ENCODE assay signal across 8 mouse cellular contexts in the genomic region with DNA sequence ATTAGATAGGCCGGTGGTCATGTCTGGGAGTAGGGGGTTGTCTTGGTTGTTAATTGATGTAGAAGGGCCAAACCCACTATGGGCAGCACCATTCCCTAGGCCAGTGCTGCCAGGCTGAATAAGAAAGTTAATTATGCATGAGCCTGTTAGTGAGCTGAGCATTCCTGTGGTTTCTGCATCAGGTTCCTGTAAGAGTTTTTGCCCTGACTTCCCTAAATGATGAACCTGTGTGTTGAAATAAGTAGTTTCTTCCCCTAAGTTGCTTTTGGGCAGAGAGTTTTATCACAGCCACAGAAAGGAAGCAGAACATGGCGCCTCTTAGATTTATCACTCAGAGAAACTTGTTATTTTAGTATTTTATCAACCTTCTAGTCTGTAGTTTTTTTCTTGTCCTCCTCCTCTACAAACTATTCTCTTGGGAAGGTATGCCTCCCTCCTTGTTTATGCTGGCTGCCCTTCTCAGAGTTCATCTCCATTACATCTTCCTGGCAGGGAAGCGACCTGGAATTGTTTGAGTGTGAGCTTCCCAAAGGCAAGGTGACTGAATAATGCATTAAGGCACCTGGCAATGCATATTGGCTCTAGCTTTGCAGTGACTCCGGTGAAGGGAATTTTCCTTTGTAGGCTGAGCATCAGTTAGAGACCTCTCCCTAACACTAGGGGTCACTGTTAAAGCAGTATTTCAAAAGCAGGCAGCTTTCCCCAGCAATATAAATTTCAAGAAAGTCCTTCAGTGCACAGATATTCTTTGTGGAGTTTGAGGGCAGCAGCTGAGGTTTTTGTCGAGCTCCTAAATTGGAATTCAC. TPM values are rescaled to one million over a fixed set of nuclear protein-coding genes. Genes with fewer than 3 reads are reported as not detected.
DNase-seq lines count a peak whose midpoint lies in the region; ATAC-seq lines count a peak whose summit lies in the region.

No protein-coding gene starts in this region.

- H3K9me3 ChIP-seq in midbrain, embryonic 14.5 days (ENCODE audit: control insufficient read depth, low read length): no peaks in the 10 kb centered on the region
- no peaks in the 10 kb centered on the region for H3K9me3 ChIP-seq in midbrain, embryonic 11.5 days (ENCODE audit: control insufficient read depth, low read length)
- H3K9me3 ChIP-seq in hindbrain, embryonic 16.5 days (ENCODE audit: control insufficient read depth, low read length): no peaks in the 10 kb centered on the region

- H3K27me3 ChIP-seq in midbrain, embryonic 14.5 days (ENCODE audit: control insufficient read depth, insufficient read depth, low read length): no peaks in the 10 kb centered on the region
- H3K27me3 ChIP-seq in midbrain, embryonic 11.5 days (ENCODE audit: control insufficient read depth, insufficient read depth, low read length): no peaks in the 10 kb centered on the region
- no peaks in the 10 kb centered on the region for H3K27me3 ChIP-seq in hindbrain, embryonic 16.5 days (replicated peaks; ENCODE audit: control insufficient read depth, insufficient read depth, low read length)

- H3K4me2 ChIP-seq in midbrain, embryonic 14.5 days (ENCODE audit: low read length): no peak overlapping the region
- no peak overlapping the region for H3K4me2 ChIP-seq in midbrain, embryonic 11.5 days
- no peak overlapping the region for H3K4me2 ChIP-seq in hindbrain, embryonic 16.5 days (ENCODE audit: low read length)

- DNase-seq in frontal cortex, postnatal 14 days (ENCODE audit: low spot score in 2 of 2): no peak
- peak; percentile 86 for DNase-seq in midbrain, embryonic 14.5 days
- no peak for DNase-seq in midbrain, embryonic 11.5 days (ENCODE audit: low spot score, missing footprints)
- peak; percentile 16 for DNase-seq in c-Kit-positive CD71-positive TER-119-positive erythroid progenitor cells, embryonic 14.5 days (ENCODE audit: low spot score)
- DNase-seq in mesoderm, embryonic 11.5 days (ENCODE audit: low read depth, low spot score): peak; percentile 44
- DNase-seq in yolk sac, embryonic 10.5 days (ENCODE audit: low spot score): no peak

- ATAC-seq in frontal cortex, adult (ENCODE audit: low TSS enrichment): peak; percentile 97
- no peak for ATAC-seq in midbrain, embryonic 14.5 days (ENCODE audit: low FRiP score, low TSS enrichment)
- no peak for ATAC-seq in midbrain, embryonic 11.5 days (ENCODE audit: low FRiP score)
- peak; percentile 71; the same call in 1 of the 2 replicates for ATAC-seq in hindbrain, embryonic 16.5 days

- no peaks in the 10 kb centered on the region for H3K4me1 ChIP-seq in midbrain, embryonic 14.5 days (ENCODE audit: control insufficient read depth, insufficient read depth, low read length)
- no peaks in the 10 kb centered on the region for H3K4me1 ChIP-seq in midbrain, embryonic 11.5 days (ENCODE audit: control insufficient read depth, insufficient read depth, low read length)
- H3K4me1 ChIP-seq in hindbrain, embryonic 16.5 days (ENCODE audit: control insufficient read depth, insufficient read depth, low read depth, low read length): no peaks in the 10 kb centered on the region

- 29% methylated on average over 5 of the region's 5 CpGs for WGBS in midbrain, embryonic 14.5 days
- WGBS in midbrain, embryonic 11.5 days: 33% methylated on average over 5 of the region's 5 CpGs
- 23% methylated on average over 5 of the region's 5 CpGs for WGBS in hindbrain, embryonic 16.5 days

- H3K27ac ChIP-seq in midbrain, embryonic 14.5 days (replicated peaks; ENCODE audit: low read depth, low read length): no peak overlapping the region
- no peak overlapping the region for H3K27ac ChIP-seq in midbrain, embryonic 11.5 days (ENCODE audit: low read depth, low read length)
- no peak overlapping the region for H3K27ac ChIP-seq in hindbrain, embryonic 16.5 days (ENCODE audit: low read depth, low read length)

- no peaks in the 10 kb centered on the region for H3K36me3 ChIP-seq in midbrain, embryonic 14.5 days (ENCODE audit: control insufficient read depth, insufficient read depth, low read length)
- H3K36me3 ChIP-seq in midbrain, embryonic 11.5 days (ENCODE audit: control insufficient read depth, insufficient read depth, low read length): no peaks in the 10 kb centered on the region
- H3K36me3 ChIP-seq in hindbrain, embryonic 16.5 days (ENCODE audit: control insufficient read depth, insufficient read depth, low read length): no peaks in the 10 kb centered on the region

- H3K9ac ChIP-seq in midbrain, embryonic 14.5 days (replicated peaks; ENCODE audit: low read length): no peak overlapping the region
- H3K9ac ChIP-seq in midbrain, embryonic 11.5 days (ENCODE audit: low read length): no peak overlapping the region
- H3K9ac ChIP-seq in hindbrain, embryonic 16.5 days (ENCODE audit: low read depth, low read length): no peak overlapping the region

- no peak overlapping the region for H3K4me3 ChIP-seq in midbrain, embryonic 14.5 days (replicated peaks; ENCODE audit: low read depth, low read length)
- H3K4me3 ChIP-seq in midbrain, embryonic 11.5 days (ENCODE audit: low read depth, low read length): no peak overlapping the region
- no peak overlapping the region for H3K4me3 ChIP-seq in hindbrain, embryonic 16.5 days (ENCODE audit: low read length)

RNA-seq across cellular contexts. Expression of gene Tigd4, which starts 21.9 kb away (rescaled TPM):
- not detected in 2 replicates for polyA plus RNA-seq in midbrain, embryonic 14.5 days (2014; fragmentation: Nextera tagmentation; extraction: Ambion mirVana)
- polyA plus RNA-seq in midbrain, embryonic 11.5 days (2014; fragmentation: Nextera tagmentation; extraction: Ambion mirVana): not detected in 2 replicates
- 0.04 and 0.10 TPM in 2 replicates for polyA plus RNA-seq in hindbrain, embryonic 16.5 days (2015; fragmentation: Nextera tagmentation; extraction: Ambion mirVana)

RNA-seq across cellular contexts. Expression of gene Arfip1, which starts 32.8 kb away (rescaled TPM):
- 18.0 and 27.3 TPM in 2 replicates for polyA plus RNA-seq in midbrain, embryonic 14.5 days (2014; fragmentation: Nextera tagmentation; extraction: Ambion mirVana)
- 42.6 and 44.2 TPM in 2 replicates for polyA plus RNA-seq in midbrain, embryonic 11.5 days (2014; fragmentation: Nextera tagmentation; extraction: Ambion mirVana)
- 22.0 and 24.5 TPM in 2 replicates for polyA plus RNA-seq in hindbrain, embryonic 16.5 days (2015; fragmentation: Nextera tagmentation; extraction: Ambion mirVana)

RNA-seq across cellular contexts. Expression of gene Tmem154, which starts 50.7 kb away (rescaled TPM):
- polyA plus RNA-seq in midbrain, embryonic 14.5 days (2014; fragmentation: Nextera tagmentation; extraction: Ambion mirVana): 1.0 and 1.1 TPM in 2 replicates
- 0.16 and 0.36 TPM in 2 replicates for polyA plus RNA-seq in midbrain, embryonic 11.5 days (2014; fragmentation: Nextera tagmentation; extraction: Ambion mirVana)
- polyA plus RNA-seq in hindbrain, embryonic 16.5 days (2015; fragmentation: Nextera tagmentation; extraction: Ambion mirVana): 1.2 and 1.5 TPM in 2 replicates

Comparison
In these comparisons a context has a peak if more than half of its experiments do, and no peak if none do; other contexts are left out.
1. DNase-seq: peak in midbrain, embryonic 14.5 days (single experiment), c-Kit-positive CD71-positive TER-119-positive erythroid progenitor cells, embryonic 14.5 days (single experiment) and mesoderm, embryonic 11.5 days (single experiment); none in frontal cortex, postnatal 14 days (0 of 2), midbrain, embryonic 11.5 days (single experiment) and yolk sac, embryonic 10.5 days (single experiment).
2. ATAC-seq: peak in frontal cortex, adult (single experiment) and hindbrain, embryonic 16.5 days (single experiment); none in midbrain, embryonic 14.5 days (single experiment) and midbrain, embryonic 11.5 days (single experiment).